Mouse (Mus musculus) kidney, adult 18-20 months (tissue): ENCODE measurements around the gene Ctps2.
"Not testable (repeated sequence)": the region's sequence is repeated elsewhere in the genome, so short reads cannot be mapped to it uniquely, and the experiment has no call there.

Source experiments
- DNase-seq: peaks from one replicate; pipeline ENCODE4 v3.0.0; 2021

The Ctps2 gene

DNA sequence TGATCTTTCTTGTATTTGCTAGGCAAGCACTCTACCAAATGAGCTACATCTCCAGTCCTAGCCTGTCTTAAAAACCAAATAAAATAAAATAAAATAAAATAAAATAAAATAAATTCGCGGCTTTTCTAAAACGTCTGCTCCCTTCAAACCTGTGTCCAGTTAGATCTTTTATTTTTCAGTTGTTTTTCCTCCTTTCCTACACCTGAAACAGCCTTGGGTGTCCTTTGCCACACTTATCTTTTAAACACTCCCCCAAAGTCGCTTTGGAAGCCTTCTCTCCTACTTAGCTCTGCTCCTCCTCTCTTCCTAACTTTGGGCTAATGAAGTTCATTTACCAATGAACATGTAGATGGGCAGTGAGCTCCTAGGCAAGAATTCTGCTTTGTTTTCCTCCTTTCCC lies at the start of gene Ctps2:
Gene Ctps2 (plus strand): TSS at position 301 of the 400 bp plus-strand sequence.
- no peak for DNase-seq

GRCm38 (mm10) chrX:162868294-162868965 lies 32.6 kb upstream of the Ctps2 start:
- no peak for DNase-seq

DNA sequence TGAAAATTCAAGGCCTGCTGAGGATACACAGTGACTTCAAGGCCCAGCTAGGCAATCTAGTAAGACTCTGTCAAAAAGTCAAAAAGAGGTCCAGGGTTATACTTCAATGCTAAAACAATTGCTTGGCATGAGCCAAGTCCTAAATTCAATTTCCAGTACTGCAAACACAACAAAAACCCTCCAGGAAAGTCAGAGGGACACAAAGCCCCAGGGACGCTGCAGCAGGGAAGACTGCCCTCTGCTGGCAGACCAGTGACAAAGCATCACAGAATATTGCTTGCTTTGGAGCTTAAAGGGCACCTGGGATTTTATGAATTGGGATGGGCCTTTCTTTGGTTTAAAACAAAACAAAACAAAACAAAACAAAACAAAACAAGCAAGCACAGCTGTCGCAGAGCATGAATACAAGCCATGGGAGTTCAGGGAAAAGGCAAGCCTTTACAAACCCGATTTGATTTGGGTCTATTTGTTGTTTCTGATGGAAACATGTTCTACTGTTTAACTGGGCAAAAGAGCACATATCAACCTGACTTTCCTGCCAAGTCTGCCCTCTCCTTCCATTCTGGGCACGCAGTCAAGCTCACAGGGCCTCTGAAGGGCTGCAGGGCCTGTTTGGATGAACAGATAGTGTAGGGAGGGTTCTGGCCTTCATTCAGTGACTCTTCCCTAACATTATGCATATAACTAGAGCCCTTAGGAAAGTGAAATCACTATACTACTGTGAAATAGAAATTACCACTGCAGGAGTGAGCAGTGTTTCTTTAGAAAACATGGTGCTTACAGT lies 29.1 kb upstream of the Ctps2 start:
- DNase-seq = peak; percentile 14

GRCm38 (mm10) chrX:162873761-162874160 lies 27.3 kb upstream of the Ctps2 start:
- no peak for DNase-seq

- no peak for DNase-seq
Measured at GRCm38 (mm10) chrX:162878236-162878635, 22.8 kb upstream of the Ctps2 start.

GRCm38 (mm10) chrX:162887931-162888511 lies 13.0 kb upstream of the Ctps2 start, which contains the start of gene Syap1:
TSS of gene Syap1 (minus strand) at chrX:162888447.
- peak; percentile 83 for DNase-seq

GRCm38 (mm10) chrX:162888575-162889223 lies 12.3 kb upstream of the Ctps2 start:
- DNase-seq = not testable (repeated sequence)

- peak; percentile 70 for DNase-seq
Measured at GRCm38 (mm10) chrX:162901371-162902039, 467 bp downstream of the Ctps2 start.

GRCm38 (mm10) chrX:162902040-162902734 lies 1.1 kb downstream of the Ctps2 start:
- DNase-seq = peak; percentile 67

- DNase-seq = no peak
Measured at GRCm38 (mm10) chrX:162907554-162907953, 6.5 kb downstream of the Ctps2 start.

DNA sequence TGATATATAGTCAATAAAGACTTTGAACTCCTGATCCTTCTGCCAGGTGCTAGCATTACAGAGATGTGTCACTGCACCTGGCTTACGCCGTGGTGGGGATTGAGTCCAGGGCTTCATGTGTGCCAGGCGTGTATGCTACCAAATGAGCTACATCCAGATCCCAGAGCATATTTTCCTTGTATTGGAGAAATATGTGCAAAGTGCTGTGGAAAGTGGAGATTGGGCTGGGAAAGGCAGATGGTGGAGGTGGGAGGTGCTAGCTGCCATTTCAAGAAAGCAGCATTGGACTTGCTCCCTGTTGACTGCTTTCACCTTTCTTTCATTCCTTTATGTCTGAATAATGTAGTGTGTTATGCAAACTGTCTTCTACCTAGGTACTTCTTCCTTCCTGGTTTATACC lies 12.6 kb downstream of the Ctps2 start:
- no peak for DNase-seq

GRCm38 (mm10) chrX:162915697-162916096 lies 14.7 kb downstream of the Ctps2 start:
- peak; percentile 60 for DNase-seq

- no peak for DNase-seq
Measured at GRCm38 (mm10) chrX:162921487-162922125, 20.6 kb downstream of the Ctps2 start.

- no peak for DNase-seq
Measured at GRCm38 (mm10) chrX:162931467-162931866, 30.4 kb downstream of the Ctps2 start.

GRCm38 (mm10) chrX:162942027-162942426 lies 41.0 kb downstream of the Ctps2 start:
- no peak for DNase-seq

- DNase-seq = no peak
Measured at GRCm38 (mm10) chrX:162949811-162950439, 48.9 kb downstream of the Ctps2 start.

GRCm38 (mm10) chrX:162957921-162958320 lies 56.9 kb downstream of the Ctps2 start:
- no peak for DNase-seq

GRCm38 (mm10) chrX:162963840-162964239 lies 62.8 kb downstream of the Ctps2 start:
- no peak for DNase-seq

GRCm38 (mm10) chrX:162964383-162964782 lies 63.3 kb downstream of the Ctps2 start, which contains the start of gene S100g:
TSS of gene S100g (minus strand) at chrX:162964599.
- peak; percentile 32 for DNase-seq

GRCm38 (mm10) chrX:162967456-162967855 lies 66.4 kb downstream of the Ctps2 start:
- no peak for DNase-seq

DNA sequence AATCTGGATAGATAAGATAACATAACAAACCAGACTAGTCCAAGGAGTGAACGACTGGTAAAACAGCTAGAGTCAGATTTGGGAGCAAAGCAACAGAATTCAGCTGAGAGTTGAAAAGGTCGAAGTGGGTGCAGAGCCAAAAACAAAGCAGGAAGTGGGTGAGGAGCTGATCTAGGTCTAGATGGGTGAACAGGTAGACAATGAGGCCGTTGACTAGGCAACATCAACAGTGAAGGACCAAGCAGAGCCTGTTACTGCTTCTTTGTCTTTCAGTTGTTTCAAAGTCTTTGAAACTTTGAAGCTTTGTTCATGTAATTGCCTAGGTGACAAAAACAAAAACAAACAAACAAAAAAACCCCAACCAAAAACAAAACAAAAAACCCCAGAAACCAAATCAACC lies 75.2 kb downstream of the Ctps2 start:
- DNase-seq = no peak
